Mouse (Mus musculus) spleen, adult 10 weeks (tissue): ENCODE measurements around the gene Zfp292. TPM values are rescaled to one million over a fixed set of nuclear protein-coding genes. Genes with fewer than 3 reads are reported as not detected.

Experiments used
- polyA plus RNA-seq: library from polyadenylated mRNA; stranded (reverse); fragments of 350-450 nt; fragmentation: Illumina TruSeq; extraction: RNeasy Lipid Tissue Mini Kit (QIAGEN cat#74804); gene quantifications from one replicate; pipeline ENCODE4 v1.2.3, GENCODE M21; 2015; ENCODE audit warnings: low replicate concordance; ENCODE audit not compliant: insufficient read depth

Gene Zfp292
- polyA plus RNA-seq: 43.8 TPM

DNA sequence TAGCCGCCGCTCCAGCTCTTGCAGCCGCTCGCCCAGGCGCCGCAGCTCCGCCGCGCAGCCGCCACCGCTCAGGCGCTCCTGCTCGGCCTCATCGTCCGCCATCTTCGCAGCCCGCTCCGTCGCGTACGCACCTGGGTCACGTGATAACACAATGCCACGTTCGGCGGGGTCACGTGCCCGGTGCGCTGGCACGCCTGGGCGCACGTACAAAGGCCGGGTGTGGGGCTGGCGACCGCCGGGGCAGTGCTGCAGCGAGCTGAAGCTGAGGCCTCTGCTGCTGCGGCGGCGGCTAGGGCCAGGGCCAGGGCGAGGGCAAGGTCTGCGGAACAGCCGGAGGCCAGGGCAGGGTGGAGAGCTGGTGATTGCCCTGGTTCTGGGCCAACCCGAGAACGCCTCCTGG, at the start of gene Zfp292:
Gene Zfp292 (minus strand): TSS at position 143 of the 400 bp plus-strand sequence.

GRCm38 (mm10) chr4:34893479-34893878, 10.7 kb upstream of the Zfp292 start, which contains the start of gene Cga:
Gene Cga, plus strand, starts transcription at chr4:34893779.

GRCm38 (mm10) chr4:34777677-34778527, 104.9 kb downstream of the Zfp292 start, which contains the start of gene Smim8:
Gene Smim8, minus strand, starts transcription at chr4:34778423.

GRCm38 (mm10) chr4:34756163-34756562, 126.6 kb downstream of the Zfp292 start, which contains the start of gene Gm136:
Gene Gm136, minus strand, starts transcription at chr4:34756263.

Other genes with a start within 250 kb of the Zfp292 start
- gene Slc35a1, start 195.5 kb downstream of the Zfp292 start, polyA plus RNA-seq: 35.2 TPM
- gene Cfap206, start 152.8 kb downstream of the Zfp292 start, polyA plus RNA-seq: not detected
- gene Gm136, start 126.7 kb downstream of the Zfp292 start, polyA plus RNA-seq: not detected
- gene Smim8, start 104.5 kb downstream of the Zfp292 start, polyA plus RNA-seq: 36.8 TPM
- not detected for gene Cga, start 10.8 kb upstream of the Zfp292 start, polyA plus RNA-seq